Mouse (Mus musculus) cerebellum, adult 8-10 months (tissue): Measurements from ENCODE around the gene Polr2c.

Experiments used
- DNase-seq: peaks from one replicate; pipeline ENCODE4 v3.0.0; 2022

The Polr2c gene

DNA sequence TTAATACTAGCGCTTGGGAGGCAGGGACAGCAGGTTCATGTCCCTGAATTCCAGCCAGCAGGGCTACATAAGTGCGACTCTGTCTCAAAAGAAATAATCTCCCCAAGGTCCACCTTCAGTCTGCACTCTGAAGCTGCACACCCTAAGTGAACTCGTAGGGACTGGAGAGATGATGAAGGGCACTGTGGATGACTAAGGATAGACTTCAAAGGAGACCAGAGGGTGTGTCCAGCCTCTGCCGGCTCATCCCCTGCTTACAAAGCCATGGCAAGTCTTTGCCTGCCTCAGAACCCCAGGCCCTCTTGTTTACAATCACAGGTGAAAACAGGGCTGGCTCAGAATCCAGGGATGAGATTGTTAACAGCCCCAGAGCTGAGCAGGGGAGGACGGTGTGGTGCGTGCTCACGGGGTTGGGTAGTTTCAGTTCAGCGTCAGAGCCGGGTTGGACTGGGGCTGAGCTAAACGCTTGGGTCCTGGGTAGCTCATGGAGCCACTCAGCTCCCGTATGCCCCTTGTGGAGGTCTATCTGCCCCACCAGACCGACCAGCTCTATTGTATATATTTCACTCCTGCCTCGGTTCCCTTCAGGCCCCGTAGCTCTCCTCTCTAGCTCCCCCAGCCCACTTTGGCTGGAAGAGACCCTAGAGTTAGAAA is 31.3 kb downstream of the Polr2c start:
- DNase-seq = no peak

DNA sequence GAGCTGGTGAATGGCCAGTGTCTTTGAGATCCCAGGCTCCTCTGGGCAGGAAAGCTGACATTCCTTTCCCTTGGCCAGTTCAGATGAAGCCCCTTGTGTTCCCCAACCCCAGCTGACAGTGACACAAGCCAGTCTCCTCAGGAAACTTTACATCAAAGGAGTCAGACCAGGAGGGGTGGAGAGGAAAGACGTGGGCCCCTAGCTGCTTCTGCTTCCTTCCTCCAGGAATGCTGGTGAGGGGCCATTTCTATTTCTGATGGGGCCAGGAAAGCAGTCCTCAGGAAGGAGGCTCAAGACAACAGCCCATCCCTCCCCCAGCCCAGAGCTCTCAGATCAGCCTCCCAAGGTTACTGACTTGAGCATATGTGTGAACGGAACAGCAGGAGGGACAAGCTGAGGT is 35.7 kb downstream of the Polr2c start:
- DNase-seq = no peak

DNA sequence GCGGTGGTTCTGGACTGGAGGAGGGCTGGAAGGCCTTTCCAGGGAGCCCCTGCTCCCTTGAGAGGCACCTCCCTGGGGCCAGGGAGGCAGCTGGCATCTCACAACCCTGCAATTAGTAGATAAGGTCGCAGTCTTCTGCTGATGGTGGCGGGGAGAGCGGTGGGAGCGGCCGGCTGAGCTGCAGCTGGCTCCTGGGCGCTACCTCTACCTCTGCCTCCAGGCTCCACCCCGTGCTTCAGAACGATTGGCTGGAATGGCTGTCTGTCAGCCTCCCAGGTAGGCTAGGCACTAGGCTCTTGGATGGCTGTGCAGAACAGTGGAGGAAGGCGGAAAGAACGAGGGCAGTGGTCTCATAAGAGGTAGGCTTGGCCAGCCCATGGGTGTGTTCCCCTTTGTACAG is 42.0 kb downstream of the Polr2c start:
- no peak for DNase-seq

DNA sequence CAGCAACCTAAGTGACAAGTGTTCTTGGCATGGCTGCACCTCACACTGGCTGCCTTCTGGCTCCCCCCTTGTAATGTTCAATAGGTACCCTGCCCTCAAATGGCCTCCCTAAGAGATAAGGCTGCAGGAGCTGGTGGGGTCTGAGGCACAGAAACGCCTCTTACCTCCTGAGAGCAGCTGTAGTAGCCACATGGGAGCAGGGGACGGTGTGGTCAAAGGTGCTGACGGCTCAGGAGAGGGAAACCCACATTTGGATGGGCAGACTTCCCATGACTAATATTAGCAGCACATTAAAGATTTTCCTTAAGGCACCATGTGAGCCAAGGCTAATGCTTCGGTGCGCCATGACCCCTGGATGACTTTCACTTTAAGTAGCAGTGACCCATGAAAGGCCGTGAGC is 43.4 kb downstream of the Polr2c start:
- DNase-seq = no peak

DNA sequence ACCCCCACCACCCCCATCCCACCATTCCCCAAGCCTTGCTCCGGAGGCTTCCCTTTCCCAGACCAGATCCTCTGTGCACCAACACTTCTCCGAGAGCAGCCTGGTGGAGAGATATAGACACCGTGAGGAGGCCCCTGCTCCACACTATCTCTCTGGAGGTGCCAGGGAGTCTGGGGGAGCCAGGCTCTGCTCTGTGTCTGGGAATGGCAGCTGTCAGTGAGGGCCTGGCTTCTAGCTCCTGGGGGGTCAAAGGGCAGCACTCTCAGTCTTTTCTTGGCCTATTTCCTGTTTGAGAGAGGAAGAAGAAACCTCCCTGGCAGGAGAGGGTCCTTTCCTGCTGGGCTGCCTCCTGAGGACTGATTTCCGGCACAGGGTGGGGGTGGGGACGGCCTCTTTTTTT is 43.8 kb downstream of the Polr2c start:
- no peak for DNase-seq

DNA sequence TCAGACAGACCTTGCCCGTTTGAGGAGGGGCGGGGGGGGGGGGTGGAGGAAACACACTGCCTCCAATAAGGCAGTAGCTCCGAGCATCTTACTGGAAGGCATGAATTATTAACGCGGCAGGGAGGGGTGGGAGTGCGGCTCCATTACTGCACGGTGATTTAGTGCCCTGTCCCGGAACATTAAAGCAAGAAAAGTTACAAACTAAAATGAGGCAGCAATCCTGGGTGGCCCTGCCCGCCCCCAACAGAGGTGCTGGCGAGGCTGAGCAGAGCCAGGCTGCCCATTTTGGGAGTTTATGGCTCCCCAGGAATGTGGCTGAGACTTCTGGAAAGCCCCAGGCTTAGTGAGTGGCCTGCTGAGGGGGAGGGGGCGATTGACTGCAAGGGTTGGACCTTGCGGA is 46.5 kb downstream of the Polr2c start:
- DNase-seq = no peak

DNA sequence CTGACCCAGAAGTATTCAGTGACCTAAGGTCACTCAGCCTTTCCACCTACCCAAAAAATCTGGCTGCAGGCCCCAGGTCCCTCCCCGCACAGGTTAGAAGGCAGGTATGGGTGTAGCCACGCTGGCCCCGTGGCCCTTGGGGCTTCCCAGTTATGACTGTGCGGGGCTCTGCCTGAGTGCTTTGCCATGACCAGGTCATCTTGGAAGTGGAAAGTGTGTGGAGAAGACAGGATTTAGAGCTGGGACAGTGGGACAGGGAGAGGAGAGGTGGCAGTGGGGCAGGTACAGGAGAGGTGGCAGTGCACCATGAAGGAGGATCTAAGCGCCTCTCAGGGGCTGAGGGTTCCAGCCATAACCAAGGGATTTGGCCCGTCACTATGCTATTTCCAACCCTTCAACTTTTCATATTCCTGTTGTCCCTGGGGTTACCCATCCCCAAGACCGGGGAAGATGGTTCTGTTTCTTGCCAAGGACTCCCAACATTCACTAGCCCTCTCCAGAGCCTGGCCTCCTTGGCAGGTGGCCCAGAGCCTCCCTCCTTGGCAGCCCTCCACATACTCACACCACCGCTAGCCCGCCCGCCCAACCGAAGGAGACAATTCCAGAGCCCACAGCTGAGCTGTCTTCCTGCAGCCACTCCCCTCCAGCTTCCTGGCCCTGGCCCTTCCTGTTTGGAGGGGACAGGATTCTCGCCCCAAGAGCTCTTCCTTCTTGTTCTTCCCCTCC is 47.4 kb downstream of the Polr2c start:
- no peak for DNase-seq

DNA sequence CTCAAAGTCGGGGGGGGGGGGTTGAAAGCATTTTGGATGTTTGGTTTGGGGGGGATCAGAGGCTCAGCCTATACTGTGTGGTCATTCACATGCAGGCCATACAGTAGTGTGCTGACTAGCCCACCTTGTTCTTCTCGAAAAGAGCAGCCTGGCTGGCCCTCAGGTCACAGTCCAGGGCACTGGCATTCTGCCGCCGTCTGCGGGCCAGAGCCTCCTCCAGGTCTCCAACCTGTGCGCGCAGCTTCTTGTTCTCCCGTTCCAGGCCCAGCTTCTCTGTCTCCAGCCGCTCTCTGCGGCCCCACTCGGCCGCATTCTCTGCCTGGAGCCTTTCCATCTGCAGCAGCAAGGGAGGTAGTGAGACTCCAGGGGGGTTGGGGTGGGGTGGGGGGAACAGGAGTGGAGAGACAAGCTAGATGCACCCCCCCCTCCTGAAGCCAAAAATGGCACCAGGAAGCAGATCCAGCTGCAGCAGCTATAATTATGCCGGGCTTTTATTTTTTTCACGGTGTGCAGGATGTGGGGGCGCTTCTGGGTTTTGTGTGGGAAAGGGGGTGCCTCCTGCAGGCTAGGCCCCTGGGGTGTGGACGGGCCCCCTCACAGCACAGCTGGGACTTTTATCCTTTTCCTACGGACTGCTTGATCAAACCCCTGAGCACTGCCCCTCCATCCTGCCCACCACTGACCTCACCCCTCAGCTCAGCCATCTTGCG is 50.5 kb downstream of the Polr2c start:
- no peak for DNase-seq

DNA sequence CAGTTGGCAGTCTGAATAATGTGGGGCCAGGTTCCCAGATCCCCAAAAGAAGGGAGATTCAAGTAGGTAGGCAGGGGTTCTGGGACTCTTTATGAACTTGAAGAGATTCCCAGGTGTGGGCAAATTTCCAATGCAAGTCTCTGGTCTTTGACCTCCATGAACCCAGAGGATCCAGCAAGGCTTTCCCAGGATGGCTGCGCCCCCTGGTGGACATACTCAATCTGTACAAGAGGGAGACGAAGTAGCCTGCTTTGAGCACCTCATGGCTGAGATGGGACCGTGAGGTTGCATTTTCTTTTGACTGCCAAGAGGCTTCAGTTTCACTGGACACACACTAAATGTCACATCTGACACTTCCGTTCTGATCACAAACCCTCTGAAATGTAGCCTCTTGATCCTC is 51.6 kb downstream of the Polr2c start:
- DNase-seq = peak; percentile 65

DNA sequence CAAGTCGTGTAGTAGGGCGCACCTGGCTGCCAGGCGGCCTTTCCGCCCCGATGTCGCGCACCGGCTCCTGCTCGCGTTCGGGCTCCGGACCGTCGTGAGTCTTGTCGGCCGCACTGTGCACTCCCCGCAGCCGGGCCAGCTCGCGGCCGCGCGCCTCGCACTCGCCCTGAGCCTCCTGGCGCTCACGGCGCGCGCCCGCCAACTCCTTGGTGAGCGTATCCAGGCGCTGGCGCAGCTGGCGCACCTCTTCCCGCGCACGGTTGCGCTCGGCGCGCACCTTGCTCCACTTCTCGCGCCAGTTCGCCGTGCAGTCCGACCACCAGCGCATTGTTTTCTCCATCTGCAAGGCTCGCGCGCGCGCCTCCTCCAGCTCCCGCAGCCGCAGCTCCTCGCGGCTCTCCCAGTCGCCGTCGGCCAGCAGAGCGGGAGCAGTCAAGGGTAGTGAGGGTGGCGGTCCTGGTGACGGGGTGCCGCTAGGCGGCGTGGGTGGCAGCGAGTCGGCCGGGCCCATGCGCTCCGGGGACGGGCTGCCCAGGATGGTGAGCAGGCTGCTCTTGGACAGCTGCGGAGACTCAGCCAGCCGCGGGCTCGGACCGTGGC is 55.9 kb downstream of the Polr2c start:
- peak; percentile 15 for DNase-seq

DNA sequence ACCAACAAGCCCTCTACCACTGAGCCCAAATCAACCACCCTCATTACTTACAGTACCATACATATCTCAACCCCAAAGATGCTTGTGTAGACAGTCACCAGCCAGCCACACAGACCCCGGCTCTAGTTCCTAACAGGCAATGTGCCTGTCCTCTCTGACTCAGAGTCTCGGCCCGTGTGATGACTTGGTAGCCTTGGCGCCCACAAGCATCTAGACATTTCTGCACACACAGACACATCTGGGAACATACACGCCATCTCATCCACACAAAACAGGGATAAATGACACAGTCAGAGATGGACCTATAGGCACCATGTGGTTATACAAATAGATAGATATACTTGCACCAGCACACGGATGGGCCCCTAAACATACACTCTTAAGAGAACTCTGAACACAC is 57.0 kb downstream of the Polr2c start:
- DNase-seq = no peak

DNA sequence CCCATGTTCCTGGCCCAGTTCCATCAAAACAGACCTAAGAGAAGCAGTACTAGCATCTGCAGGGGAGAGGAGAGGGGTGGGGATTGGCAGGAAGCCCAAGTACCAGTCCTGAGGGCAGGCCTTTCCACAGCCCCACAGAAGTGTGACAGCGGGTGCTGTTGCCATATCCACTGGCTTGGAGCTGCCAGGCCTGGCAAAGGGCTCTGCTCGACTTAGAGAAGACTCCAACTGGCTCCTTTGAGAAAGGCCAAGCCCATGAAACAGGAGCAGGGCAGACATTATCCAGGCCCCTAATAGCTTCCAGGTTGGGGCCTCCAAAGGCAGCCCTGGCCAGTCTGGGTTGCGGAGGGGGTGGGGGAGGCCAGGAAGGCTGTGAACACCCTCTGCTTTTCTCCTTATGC is 57.5 kb downstream of the Polr2c start:
- DNase-seq = no peak

DNA sequence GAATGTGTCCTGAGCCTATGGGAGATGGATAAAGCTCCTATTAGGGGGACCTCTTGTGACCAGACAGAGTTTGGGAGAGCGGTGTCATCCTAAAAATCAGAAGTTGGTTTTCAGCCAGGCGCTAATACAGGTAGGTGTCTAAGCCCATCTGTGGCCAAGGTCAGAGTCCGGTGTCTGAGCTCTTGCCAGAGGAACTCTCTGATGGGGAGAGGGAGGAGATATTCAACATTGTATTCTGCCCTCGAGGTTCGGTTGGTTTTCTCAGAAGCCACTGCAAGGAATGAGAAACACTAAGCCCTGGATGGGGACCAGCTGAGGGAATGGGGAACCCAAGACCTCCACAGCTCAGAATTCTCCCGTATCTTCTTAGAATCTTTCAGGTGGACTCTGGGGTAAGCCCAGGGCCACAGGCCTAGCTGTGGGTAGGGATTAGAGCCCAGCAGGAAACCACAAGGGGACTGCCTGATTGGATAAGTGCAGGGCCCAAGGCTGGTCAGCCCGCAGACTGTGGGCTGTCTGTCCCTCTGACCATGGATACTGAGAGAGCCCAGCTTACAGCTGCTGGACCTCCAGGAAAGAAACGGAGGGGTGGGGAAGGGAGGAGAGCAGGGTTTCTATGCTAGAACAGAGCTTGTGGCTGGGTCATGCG is 59.2 kb downstream of the Polr2c start:
- DNase-seq = no peak

DNA sequence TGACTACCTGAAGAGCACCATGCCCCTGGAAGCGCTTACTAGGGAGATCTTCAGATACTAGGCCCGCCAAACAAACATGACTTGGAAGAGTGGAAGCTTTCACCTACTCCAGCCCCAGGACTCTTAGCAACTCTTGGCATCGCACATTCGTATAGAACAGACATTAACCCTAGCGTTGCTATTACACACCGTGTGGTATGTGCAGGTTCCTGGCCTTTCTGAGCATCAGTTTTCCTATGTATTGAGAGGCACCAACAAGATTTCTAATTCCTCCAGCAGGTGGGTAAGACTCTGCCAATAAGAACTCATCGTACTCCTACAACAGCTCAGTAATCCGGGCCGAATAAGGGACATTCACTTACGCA is 59.7 kb downstream of the Polr2c start:
- no peak for DNase-seq

DNA sequence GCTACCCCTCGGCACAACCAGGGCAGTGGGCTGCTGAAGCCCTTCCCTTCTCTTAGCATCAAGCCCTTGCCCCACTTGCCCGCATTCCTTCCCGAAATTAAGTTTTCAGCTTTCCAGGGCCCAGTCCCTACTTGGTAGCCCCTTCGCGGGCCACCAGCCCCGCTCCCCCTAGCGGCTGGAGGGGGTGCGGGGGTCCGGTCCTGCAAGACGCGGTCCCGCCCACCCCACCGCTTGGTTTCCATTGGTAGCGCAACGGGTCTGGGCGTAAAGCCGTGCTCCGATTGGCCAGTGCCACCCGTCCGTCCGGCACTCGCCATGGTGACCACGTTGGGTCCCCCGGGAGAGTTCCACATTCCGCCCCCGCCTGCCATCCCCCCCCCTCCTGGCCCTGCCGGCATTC is 60.1 kb downstream of the Polr2c start:
- DNase-seq = peak; percentile 19

DNA sequence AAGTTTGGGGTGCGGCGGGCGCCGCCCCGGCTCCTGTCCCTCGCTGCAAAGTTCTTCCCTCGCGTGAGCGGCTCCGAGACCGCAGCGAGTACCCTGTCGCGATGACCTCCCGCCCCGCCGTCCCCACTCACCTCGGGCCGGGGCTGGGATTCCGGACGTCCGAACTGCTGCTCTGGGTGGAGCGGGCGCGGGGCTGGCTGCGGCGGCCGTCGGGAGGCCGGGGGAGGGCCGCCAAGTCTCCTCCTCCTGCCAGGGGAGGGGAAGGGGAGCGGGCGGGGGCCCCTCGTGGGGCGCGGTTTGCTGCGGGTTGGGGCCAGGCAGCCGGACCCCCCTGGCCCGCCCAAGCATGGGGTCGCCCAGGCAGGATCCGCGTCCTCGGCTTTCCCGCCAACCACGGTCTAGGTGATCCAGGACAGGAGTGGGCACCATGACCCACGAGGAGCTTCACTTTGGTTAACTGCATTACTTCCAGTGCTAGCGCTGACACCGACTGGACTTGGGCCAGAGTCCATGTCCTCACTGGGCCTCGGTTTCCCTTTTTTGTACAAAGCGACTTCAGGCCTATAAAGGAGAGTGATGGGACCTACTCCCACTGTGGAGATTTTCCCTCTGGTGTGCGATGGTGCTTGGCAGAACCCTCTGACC is 60.7 kb downstream of the Polr2c start, which contains the start of gene Ccdc102a:
Gene Ccdc102a, minus strand, starts transcription at position 248 of the 645 bp plus-strand sequence.
- no peak for DNase-seq

DNA sequence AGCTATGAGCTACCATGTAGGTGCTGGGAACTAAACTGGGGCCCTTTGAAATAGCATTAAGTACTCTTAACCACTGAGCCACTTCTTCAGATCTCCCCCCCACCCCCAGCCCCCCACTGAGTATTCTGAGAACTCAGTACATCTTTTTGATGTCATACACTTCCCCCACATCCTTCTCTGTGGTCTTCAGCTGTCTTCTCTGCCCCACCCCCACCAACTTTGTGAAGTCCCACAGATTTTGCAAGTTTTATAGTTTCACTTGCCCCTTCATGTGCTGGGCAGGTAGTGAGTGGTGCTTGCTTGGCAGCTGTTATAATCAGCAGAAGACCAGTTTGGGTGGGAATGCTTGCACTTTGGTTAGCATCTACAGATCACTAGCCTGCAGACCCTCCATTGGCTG is 62.0 kb downstream of the Polr2c start:
- DNase-seq = no peak

DNA sequence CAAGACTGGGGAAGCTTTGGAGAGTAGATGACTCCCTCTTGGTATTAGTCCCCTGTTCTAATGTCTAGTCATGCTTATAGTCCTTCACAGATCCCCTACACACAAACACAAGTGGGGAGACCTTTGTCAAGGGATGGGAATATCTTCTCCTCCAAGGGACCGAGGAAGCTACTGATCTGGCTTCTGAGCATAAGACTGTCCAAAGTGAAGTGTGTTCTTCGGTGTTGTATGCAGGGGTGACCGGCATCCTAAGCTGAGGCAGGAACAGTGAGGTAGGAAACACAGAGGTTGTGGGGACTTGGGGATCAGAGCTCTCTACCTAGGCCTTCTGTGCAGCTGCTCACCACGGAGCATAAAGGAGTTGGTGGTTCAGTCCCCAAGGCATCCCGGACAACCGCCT is 64.9 kb downstream of the Polr2c start:
- no peak for DNase-seq

DNA sequence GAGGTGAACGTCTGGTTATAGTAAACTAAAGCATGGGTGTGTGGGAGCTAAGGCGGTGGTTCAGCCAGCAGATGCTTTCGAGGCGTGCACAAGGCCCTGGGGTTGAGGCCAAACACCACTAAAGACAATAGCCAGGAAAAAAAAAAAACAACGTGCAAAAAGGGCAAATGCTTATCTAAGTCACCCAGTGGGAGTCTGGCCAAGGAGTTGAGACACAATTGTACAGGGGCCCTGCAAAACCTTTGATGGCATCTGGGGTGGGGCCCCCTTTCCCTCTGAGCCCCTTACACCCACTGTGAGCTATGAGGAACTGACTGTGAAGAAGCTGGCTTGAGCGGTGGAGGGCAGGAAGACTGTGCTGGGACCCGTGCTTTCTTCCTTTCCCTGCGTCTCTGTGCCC is 65.4 kb downstream of the Polr2c start:
- DNase-seq = no peak
